Mouse (Mus musculus): ENCODE results near the gene Prkci. TPM values are rescaled to one million over a fixed set of nuclear protein-coding genes. Genes with fewer than 3 reads are reported as not detected.

Prkci gene
- polyA plus RNA-seq, 1 experiment from 2014 or later, result 16.5 TPM

DNA sequence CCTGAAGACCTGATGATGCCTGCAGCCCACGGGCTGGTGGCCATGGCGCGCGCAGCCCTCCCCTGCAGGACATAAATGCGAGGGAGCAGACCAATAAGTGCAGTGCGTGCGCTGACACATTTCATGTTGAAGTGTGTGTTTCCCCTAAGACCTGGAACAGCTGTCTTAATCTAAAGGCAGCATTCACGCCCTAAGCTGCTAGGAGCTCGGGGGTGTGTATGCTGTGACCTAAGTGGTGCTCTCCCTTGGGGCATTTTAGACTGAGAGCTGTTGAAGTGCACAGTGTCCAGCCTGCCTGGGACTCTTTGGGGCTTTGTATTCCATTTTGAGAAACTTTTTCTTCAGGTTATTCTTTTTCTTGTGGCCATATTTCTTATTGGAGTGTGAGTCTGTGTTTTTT, 56.2 kb downstream of the Prkci start:
- no peaks in the 10 kb centered on the region for H3K9me3 ChIP-seq
- no peak overlapping the region for H3K4me3 ChIP-seq
- no peak overlapping the region for H3K4me2 ChIP-seq
- WGBS, result 79% methylated on average over 9 of the region's 9 CpGs
- H3K9ac ChIP-seq, result no peak overlapping the region
- H3K36me3 ChIP-seq, result peaks cover 46% of the 10 kb centered on the region
- H3K27me3 ChIP-seq (replicated peaks), result no peaks in the 10 kb centered on the region
- ATAC-seq (ENCODE audit: extremely low read depth, insufficient number of reproducible peaks, low FRiP score, low TSS enrichment), result no peak
- H3K27ac ChIP-seq (replicated peaks), result no peak overlapping the region
- peaks cover 9% of the 10 kb centered on the region for H3K4me1 ChIP-seq

GRCm38 (mm10) chr3:31053191-31053590, 57.6 kb downstream of the Prkci start:
- Histone ChIP-seq H3K4me2 (no peak overlapping the region), H3K9ac (no peak overlapping the region)
- no peak for ATAC-seq (ENCODE audit: extremely low read depth, insufficient number of reproducible peaks, low FRiP score, low TSS enrichment)

GRCm38 (mm10) chr3:31054888-31055287, 59.3 kb downstream of the Prkci start:
- H3K4me3 ChIP-seq, result no peak overlapping the region
- no peak overlapping the region for H3K4me2 ChIP-seq
- H3K9ac ChIP-seq, result no peak overlapping the region
- H3K9me3 ChIP-seq, result no peaks in the 10 kb centered on the region
- 56% methylated on average over 8 of the region's 8 CpGs for WGBS
- peaks cover 9% of the 10 kb centered on the region for H3K4me1 ChIP-seq
- peak overlapping the region; percentile 92 for H3K27ac ChIP-seq (replicated peaks)
- H3K27me3 ChIP-seq (replicated peaks), result no peaks in the 10 kb centered on the region
- ATAC-seq (ENCODE audit: extremely low read depth, insufficient number of reproducible peaks, low FRiP score, low TSS enrichment), result no peak
- peaks cover 17% of the 10 kb centered on the region for H3K36me3 ChIP-seq

More at GRCm38 (mm10) chr3:31053191-31053590, 57.6 kb downstream of the Prkci start:
- 90% methylated on average over 9 of the region's 9 CpGs for WGBS
- Histone ChIP-seq H3K4me1 (peaks cover 9% of the 10 kb centered on the region), H3K27me3 (replicated peaks) (no peaks in the 10 kb centered on the region), H3K4me3 (no peak overlapping the region), H3K36me3 (peaks cover 33% of the 10 kb centered on the region), H3K9me3 (no peaks in the 10 kb centered on the region), H3K27ac (replicated peaks) (no peak overlapping the region)

DNA sequence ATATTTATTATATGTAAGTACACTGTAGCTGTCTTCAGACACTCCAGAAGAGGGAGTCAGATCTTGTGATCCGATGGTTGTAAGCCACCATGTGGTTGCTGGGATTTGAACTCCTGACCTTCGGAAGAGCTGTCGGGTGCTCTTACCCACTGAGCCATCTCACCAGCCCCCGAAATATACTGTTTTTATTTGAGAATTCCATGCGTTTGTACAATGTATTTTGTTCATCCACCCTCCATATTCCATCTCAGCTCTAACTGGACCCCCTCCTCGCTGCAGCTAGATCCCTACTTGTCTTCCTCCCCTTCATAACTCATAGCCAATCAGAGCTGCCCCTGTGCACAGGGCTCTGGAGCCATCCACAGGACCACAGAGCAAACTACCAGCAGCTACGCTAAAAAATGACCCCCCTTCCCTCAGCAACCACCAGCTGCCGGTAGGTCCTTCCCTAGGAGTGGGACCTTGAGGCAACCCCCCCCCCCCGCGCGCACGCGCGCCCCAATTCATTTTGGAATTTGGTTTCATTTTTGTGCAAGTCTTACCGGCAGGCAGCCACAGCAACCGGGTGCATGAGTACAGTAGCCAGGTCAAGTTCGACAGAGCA, 60.6 kb downstream of the Prkci start:
- 21% methylated on average over 17 of the region's 17 CpGs for WGBS
- ATAC-seq (ENCODE audit: extremely low read depth, insufficient number of reproducible peaks, low FRiP score, low TSS enrichment), result no peak
- Histone ChIP-seq H3K27me3 (replicated peaks) (no peaks in the 10 kb centered on the region), H3K4me1 (peaks cover 9% of the 10 kb centered on the region), H3K27ac (replicated peaks) (peak overlapping the region; percentile 92), H3K9me3 (no peaks in the 10 kb centered on the region), H3K36me3 (peaks cover 9% of the 10 kb centered on the region), H3K9ac (peak overlapping the region; percentile 85), H3K4me2 (peak overlapping the region; percentile 72), H3K4me3 (peak overlapping the region; percentile 64)

GRCm38 (mm10) chr3:31056651-31057627, 61.4 kb downstream of the Prkci start:
- H3K4me3 ChIP-seq, result peak overlapping the region; percentile 64
- no peaks in the 10 kb centered on the region for H3K27me3 ChIP-seq (replicated peaks)
- 1% methylated on average over 30 of the region's 30 CpGs for WGBS
- H3K4me2 ChIP-seq, result peak overlapping the region; percentile 72
- H3K36me3 ChIP-seq, result peaks cover 5% of the 10 kb centered on the region; the same call in 1 of the 2 replicates
- ATAC-seq (ENCODE audit: extremely low read depth, insufficient number of reproducible peaks, low FRiP score, low TSS enrichment), result peak; percentile 72
- H3K4me1 ChIP-seq, result peaks cover 9% of the 10 kb centered on the region
- H3K9me3 ChIP-seq, result no peaks in the 10 kb centered on the region
- H3K27ac ChIP-seq (replicated peaks), result peak overlapping the region; percentile 92
- peak overlapping the region; percentile 85 for H3K9ac ChIP-seq

DNA sequence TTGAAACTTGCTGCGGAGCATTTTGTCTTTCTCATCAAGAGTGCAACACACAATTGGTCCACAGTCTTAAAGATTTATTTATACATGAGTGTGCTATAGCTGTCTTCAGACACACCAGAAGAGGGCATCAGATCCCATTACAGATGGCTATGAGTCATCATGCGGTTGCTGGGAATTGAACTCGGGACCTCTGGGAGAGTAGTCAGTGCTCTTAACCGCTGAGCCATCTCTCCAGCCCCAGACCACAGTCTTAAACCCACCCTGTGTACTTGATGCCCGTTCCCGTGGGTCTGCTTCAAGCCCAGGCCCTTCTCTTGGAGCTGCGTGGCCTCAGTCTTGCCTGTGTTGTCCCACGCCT, 65.2 kb downstream of the Prkci start:
- ATAC-seq (ENCODE audit: extremely low read depth, insufficient number of reproducible peaks, low FRiP score, low TSS enrichment), result no peak
- Histone ChIP-seq H3K4me2 (no peak overlapping the region), H3K9me3 (no peaks in the 10 kb centered on the region), H3K4me1 (no peaks in the 10 kb centered on the region; the same call in 1 of the 2 replicates), H3K27ac (replicated peaks) (no peak overlapping the region), H3K27me3 (replicated peaks) (no peaks in the 10 kb centered on the region), H3K4me3 (no peak overlapping the region), H3K9ac (no peak overlapping the region), H3K36me3 (no peaks in the 10 kb centered on the region)
- WGBS, result 75% methylated on average over 8 of the region's 8 CpGs

GRCm38 (mm10) chr3:31061103-31061785, 65.7 kb downstream of the Prkci start:
- WGBS, result 68% methylated on average over 20 of the region's 20 CpGs

DNA sequence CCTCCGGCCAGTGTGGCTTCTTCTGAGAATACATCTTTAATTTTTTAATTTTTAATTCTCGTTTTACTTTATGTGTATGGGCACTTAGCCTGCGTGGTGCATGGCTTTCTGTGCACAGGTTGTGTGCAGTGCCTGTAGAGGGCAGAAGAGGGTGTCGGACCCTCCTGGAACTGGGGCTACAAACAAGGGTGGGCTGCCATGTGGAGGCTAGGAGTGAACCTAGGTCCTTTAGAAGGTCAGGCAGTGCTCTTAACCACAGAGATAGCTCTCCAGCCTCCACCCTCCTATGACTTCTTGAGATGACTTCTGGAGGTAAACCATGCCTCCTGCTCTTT, 66.2 kb downstream of the Prkci start:
- Histone ChIP-seq H3K27me3 (replicated peaks) (no peaks in the 10 kb centered on the region), H3K36me3 (no peaks in the 10 kb centered on the region), H3K4me3 (no peak overlapping the region), H3K9me3 (no peaks in the 10 kb centered on the region), H3K4me1 (no peaks in the 10 kb centered on the region), H3K9ac (no peak overlapping the region), H3K4me2 (no peak overlapping the region), H3K27ac (replicated peaks) (no peak overlapping the region)
- ATAC-seq (ENCODE audit: extremely low read depth, insufficient number of reproducible peaks, low FRiP score, low TSS enrichment), result no peak
- 73% methylated on average over 4 of the region's 4 CpGs for WGBS

More at GRCm38 (mm10) chr3:31061103-31061785, 65.7 kb downstream of the Prkci start:
- H3K9me3 ChIP-seq, result no peaks in the 10 kb centered on the region
- no peak for ATAC-seq (ENCODE audit: extremely low read depth, insufficient number of reproducible peaks, low FRiP score, low TSS enrichment)
- no peaks in the 10 kb centered on the region for H3K36me3 ChIP-seq
- no peak overlapping the region for H3K27ac ChIP-seq (replicated peaks)
- no peaks in the 10 kb centered on the region for H3K27me3 ChIP-seq (replicated peaks)
- no peak overlapping the region for H3K4me3 ChIP-seq
- no peak overlapping the region for H3K4me2 ChIP-seq
- H3K9ac ChIP-seq, result no peak overlapping the region
- no peaks in the 10 kb centered on the region; the same call in 1 of the 2 replicates for H3K4me1 ChIP-seq

- WGBS, result 85% methylated on average over 7 of the region's 7 CpGs
- Histone ChIP-seq H3K4me1 (no peaks in the 10 kb centered on the region), H3K27me3 (replicated peaks) (no peaks in the 10 kb centered on the region), H3K9me3 (peaks cover 1% of the 10 kb centered on the region; the same call in 1 of the 2 replicates), H3K36me3 (no peaks in the 10 kb centered on the region), H3K9ac (no peak overlapping the region), H3K4me3 (no peak overlapping the region), H3K27ac (replicated peaks) (no peak overlapping the region), H3K4me2 (no peak overlapping the region)
- ATAC-seq (ENCODE audit: extremely low read depth, insufficient number of reproducible peaks, low FRiP score, low TSS enrichment), result no peak
These were observed 66.8 kb downstream of the Prkci start for GRCm38 (mm10) chr3:31062325-31062724.

DNA sequence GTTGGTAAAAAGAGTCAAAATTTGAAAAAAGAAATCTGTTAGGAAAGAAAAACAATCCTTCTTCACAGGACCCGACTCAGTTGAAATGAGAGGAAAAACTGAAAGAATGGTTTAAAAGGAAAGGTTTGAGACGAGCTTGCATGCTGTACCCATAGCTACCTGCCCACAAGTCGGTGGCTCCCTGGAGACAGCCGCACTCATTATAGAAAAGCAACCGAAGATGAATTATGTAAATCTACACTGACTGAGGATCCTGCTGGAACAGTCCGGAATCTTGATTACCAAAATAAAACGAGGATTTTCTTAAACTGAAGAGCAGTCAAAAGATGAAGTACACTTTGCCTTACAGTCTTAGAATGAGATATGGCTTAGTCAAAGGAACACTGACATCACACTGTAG, 72.9 kb downstream of the Prkci start:
- ATAC-seq (ENCODE audit: extremely low read depth, insufficient number of reproducible peaks, low FRiP score, low TSS enrichment), result no peak
- WGBS, result 82% methylated on average over 7 of the region's 7 CpGs

GRCm38 (mm10) chr3:31071804-31072203, 76.3 kb downstream of the Prkci start:
- no peak for ATAC-seq (ENCODE audit: extremely low read depth, insufficient number of reproducible peaks, low FRiP score, low TSS enrichment)
- Histone ChIP-seq H3K4me1 (no peaks in the 10 kb centered on the region), H3K27ac (replicated peaks) (no peak overlapping the region), H3K9ac (no peak overlapping the region), H3K4me2 (no peak overlapping the region), H3K9me3 (peaks cover 2% of the 10 kb centered on the region; the same call in 1 of the 2 replicates), H3K4me3 (no peak overlapping the region), H3K27me3 (replicated peaks) (no peaks in the 10 kb centered on the region), H3K36me3 (no peaks in the 10 kb centered on the region)
- WGBS, result 86% methylated on average over 14 of the region's 14 CpGs

More for the DNA sequence above, 72.9 kb downstream of the Prkci start:
- H3K27ac ChIP-seq (replicated peaks), result no peak overlapping the region
- H3K27me3 ChIP-seq (replicated peaks), result no peaks in the 10 kb centered on the region
- H3K4me3 ChIP-seq, result no peak overlapping the region
- no peaks in the 10 kb centered on the region for H3K36me3 ChIP-seq
- H3K4me2 ChIP-seq, result no peak overlapping the region
- H3K4me1 ChIP-seq, result no peaks in the 10 kb centered on the region
- H3K9ac ChIP-seq, result no peak overlapping the region
- H3K9me3 ChIP-seq, result peaks cover 2% of the 10 kb centered on the region; the same call in 1 of the 2 replicates
